Mouse (Mus musculus) olfactory bulb, adult 2 months (tissue): ENCODE data around the gene Hnf1a.

Source experiments
- CTCF ChIP-seq: fragments of 200-500 bp; IDR thresholded peaks from 2 replicates; pipeline ENCODE4 v1.5.1; 2012; ENCODE audit warnings: low read depth, mild to moderate bottlenecking, low read length, moderate library complexity; ENCODE audit not compliant: insufficient read depth
- POLR2A ChIP-seq: fragments of 200-500 bp; IDR thresholded peaks from 2 replicates; pipeline ENCODE4 v1.6.1; 2012; ENCODE audit warnings: mild to moderate bottlenecking, low read depth, low read length, moderate library complexity; ENCODE audit not compliant: insufficient read depth

DNA sequence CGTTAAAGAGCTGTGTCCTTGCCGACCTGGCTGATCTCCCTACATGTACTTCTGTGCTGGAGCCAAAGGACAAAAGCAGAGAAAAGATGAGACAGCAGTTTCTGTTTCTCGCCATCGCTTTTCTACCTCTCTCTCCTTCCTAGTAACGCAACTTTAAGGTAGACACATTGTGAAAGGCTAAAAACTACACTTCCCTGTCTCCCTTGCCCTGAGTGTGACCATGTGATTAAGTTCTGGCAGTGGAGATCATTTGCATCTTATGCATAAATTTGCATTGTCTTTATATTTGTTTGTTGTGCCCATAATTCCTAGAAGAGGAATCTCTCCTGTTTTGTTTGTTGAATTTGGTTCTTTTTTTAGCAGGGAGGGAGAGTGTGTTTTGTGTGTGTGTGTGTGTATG, 55.0 kb downstream of the Hnf1a start:
- no peak for TF ChIP-seq POLR2A
- no peak for TF ChIP-seq CTCF
